Mouse (Mus musculus): ENCODE data around the gene Cyp4f39. TPM values are rescaled to one million over a fixed set of nuclear protein-coding genes. Genes with fewer than 3 reads are reported as not detected.

Cyp4f39 gene
- polyA plus RNA-seq (2014; fragmentation: Nextera tagmentation; extraction: Ambion mirVana), result 0.34 and 0.45 TPM in 2 replicates

- H3K4me1 ChIP-seq (ENCODE audit: control insufficient read depth, insufficient read depth, low read length), result peaks cover 6% of the 10 kb centered on the region; the same call in 1 of the 2 replicates
- H3K9me3 ChIP-seq (ENCODE audit: control insufficient read depth, low read depth, low read length), result no peaks in the 10 kb centered on the region
- no peaks in the 10 kb centered on the region for H3K27me3 ChIP-seq (ENCODE audit: control insufficient read depth, insufficient read depth, low read length)
- H3K27ac ChIP-seq (ENCODE audit: low read length), result no peak within 1 kb of the TSS
- peak within 1 kb of the TSS; percentile 44 for H3K4me2 ChIP-seq (replicated peaks; ENCODE audit: low read depth, low read length)
- H3K9ac ChIP-seq (replicated peaks; ENCODE audit: low read depth, low read length), result no peak within 1 kb of the TSS
- H3K4me3 ChIP-seq (ENCODE audit: low read depth, low read length), result peak within 1 kb of the TSS; percentile 17; the same call in 1 of the 2 replicates
- no peak for ATAC-seq (ENCODE audit: insufficient number of reproducible peaks, insufficient read depth, low FRiP score, low read depth)
- H3K36me3 ChIP-seq (ENCODE audit: control insufficient read depth, insufficient read depth, low read length), result no peaks in the 10 kb centered on the region
- 2% methylated on average over 19 of the region's 19 CpGs for WGBS
Observed at GRCm38 (mm10) chr17:32452482-32452881, at the start of gene Cyp4f39. Gene Cyp4f39 (plus strand): TSS chr17:32452723.

GRCm38 (mm10) chr17:32402779-32403157, 49.8 kb upstream of the Cyp4f39 start:
- Histone ChIP-seq H3K4me1 (ENCODE audit: control insufficient read depth, insufficient read depth, low read length) (no peaks in the 10 kb centered on the region), H3K27me3 (ENCODE audit: control insufficient read depth, insufficient read depth, low read length) (peaks cover 12% of the 10 kb centered on the region), H3K4me3 (ENCODE audit: low read depth, low read length) (no peak overlapping the region), H3K9me3 (ENCODE audit: control insufficient read depth, low read depth, low read length) (no peaks in the 10 kb centered on the region), H3K9ac (replicated peaks; ENCODE audit: low read depth, low read length) (no peak overlapping the region), H3K27ac (ENCODE audit: low read length) (no peak overlapping the region), H3K4me2 (replicated peaks; ENCODE audit: low read depth, low read length) (no peak overlapping the region), H3K36me3 (ENCODE audit: control insufficient read depth, insufficient read depth, low read length) (no peaks in the 10 kb centered on the region)
- 64% methylated on average over 11 of the region's 11 CpGs for WGBS
- no peak for ATAC-seq (ENCODE audit: insufficient number of reproducible peaks, insufficient read depth, low FRiP score, low read depth)

- H3K27ac ChIP-seq (ENCODE audit: low read length), result no peak within 1 kb of the TSS
- H3K9ac ChIP-seq (replicated peaks; ENCODE audit: low read depth, low read length), result no peak within 1 kb of the TSS
- no peaks in the 10 kb centered on the region for H3K36me3 ChIP-seq (ENCODE audit: control insufficient read depth, insufficient read depth, low read length)
- no peaks in the 10 kb centered on the region for H3K4me1 ChIP-seq (ENCODE audit: control insufficient read depth, insufficient read depth, low read length)
- H3K9me3 ChIP-seq (ENCODE audit: control insufficient read depth, low read depth, low read length), result no peaks in the 10 kb centered on the region
- no peak within 1 kb of the TSS for H3K4me3 ChIP-seq (ENCODE audit: low read depth, low read length)
- 75% methylated on average over 8 of the region's 8 CpGs for WGBS
- peaks cover 6% of the 10 kb centered on the region; the same call in 1 of the 2 replicates for H3K27me3 ChIP-seq (ENCODE audit: control insufficient read depth, insufficient read depth, low read length)
- ATAC-seq (ENCODE audit: insufficient number of reproducible peaks, insufficient read depth, low FRiP score, low read depth), result no peak
- no peak within 1 kb of the TSS for H3K4me2 ChIP-seq (replicated peaks; ENCODE audit: low read depth, low read length)
Observed at GRCm38 (mm10) chr17:32403417-32403816, 49.1 kb upstream of the Cyp4f39 start, which contains the start of gene Rasal3. Gene Rasal3 (minus strand): TSS chr17:32403583.

DNA sequence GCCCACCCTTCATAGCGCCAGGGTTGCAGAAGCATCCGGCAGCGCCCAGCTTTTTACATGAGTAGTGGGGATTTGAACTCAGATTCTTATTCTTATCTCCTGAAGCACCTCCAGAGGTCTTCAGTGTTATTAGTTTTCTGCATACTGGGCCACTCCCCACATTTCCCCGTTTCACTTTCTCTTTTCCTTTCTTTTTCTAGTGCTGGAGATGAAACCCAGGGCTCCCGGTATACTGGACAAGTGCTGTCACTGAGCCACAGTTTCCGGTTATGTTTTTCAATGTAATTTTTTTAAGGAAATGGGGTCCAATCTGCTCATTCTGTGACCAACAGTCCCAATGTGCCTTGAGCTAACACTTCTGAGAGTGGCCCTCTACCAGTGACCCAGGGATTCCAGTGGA, 40.6 kb upstream of the Cyp4f39 start:
- no peaks in the 10 kb centered on the region for H3K36me3 ChIP-seq (ENCODE audit: control insufficient read depth, insufficient read depth, low read length)
- H3K9ac ChIP-seq (replicated peaks; ENCODE audit: low read depth, low read length), result no peak overlapping the region
- H3K4me3 ChIP-seq (ENCODE audit: low read depth, low read length), result no peak overlapping the region
- 86% methylated on average over 6 of the region's 6 CpGs for WGBS
- H3K27ac ChIP-seq (ENCODE audit: low read length), result no peak overlapping the region
- peaks cover 9% of the 10 kb centered on the region; the same call in 1 of the 2 replicates for H3K27me3 ChIP-seq (ENCODE audit: control insufficient read depth, insufficient read depth, low read length)
- ATAC-seq (ENCODE audit: insufficient number of reproducible peaks, insufficient read depth, low FRiP score, low read depth), result no peak
- H3K4me2 ChIP-seq (replicated peaks; ENCODE audit: low read depth, low read length), result no peak overlapping the region
- H3K9me3 ChIP-seq (ENCODE audit: control insufficient read depth, low read depth, low read length), result no peaks in the 10 kb centered on the region
- no peaks in the 10 kb centered on the region for H3K4me1 ChIP-seq (ENCODE audit: control insufficient read depth, insufficient read depth, low read length)

DNA sequence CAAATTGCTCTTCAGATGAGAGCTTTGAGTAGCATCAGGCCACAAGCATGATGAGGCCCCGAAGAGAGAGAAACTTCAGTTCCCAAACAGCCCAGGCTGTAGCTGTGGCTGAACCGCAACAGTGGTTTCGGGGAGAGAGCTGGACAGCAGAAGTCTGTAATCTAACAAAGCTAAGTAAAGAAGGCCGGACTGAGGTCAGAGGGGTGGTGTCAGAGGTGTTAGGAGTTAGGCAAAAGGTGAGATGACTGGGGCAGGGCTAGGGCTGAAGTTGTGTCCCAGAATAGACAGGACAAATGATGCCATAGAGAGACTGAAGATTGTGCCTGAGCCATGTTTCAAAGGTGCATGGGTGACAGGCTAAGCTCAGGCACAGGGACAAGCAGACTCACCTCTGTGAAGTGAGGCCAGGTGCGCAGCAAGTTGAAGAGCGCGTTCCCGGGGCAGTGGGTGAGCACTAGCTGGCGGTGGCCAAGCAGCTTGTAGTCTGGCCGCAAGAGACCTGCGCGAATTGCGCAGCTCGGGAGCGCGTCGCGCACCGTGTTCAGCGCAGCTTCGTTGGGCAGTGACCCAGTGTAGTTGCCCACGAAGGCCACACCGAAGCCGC, 37.0 kb upstream of the Cyp4f39 start:
- ATAC-seq (ENCODE audit: insufficient number of reproducible peaks, insufficient read depth, low FRiP score, low read depth), result no peak
- no peak overlapping the region for H3K4me2 ChIP-seq (replicated peaks; ENCODE audit: low read depth, low read length)
- no peak overlapping the region for H3K4me3 ChIP-seq (ENCODE audit: low read depth, low read length)
- 31% methylated on average over 24 of the region's 24 CpGs for WGBS
- no peak overlapping the region for H3K27ac ChIP-seq (ENCODE audit: low read length)
- no peaks in the 10 kb centered on the region for H3K36me3 ChIP-seq (ENCODE audit: control insufficient read depth, insufficient read depth, low read length)
- peaks cover 9% of the 10 kb centered on the region; the same call in 1 of the 2 replicates for H3K27me3 ChIP-seq (ENCODE audit: control insufficient read depth, insufficient read depth, low read length)
- H3K4me1 ChIP-seq (ENCODE audit: control insufficient read depth, insufficient read depth, low read length), result no peaks in the 10 kb centered on the region
- no peaks in the 10 kb centered on the region for H3K9me3 ChIP-seq (ENCODE audit: control insufficient read depth, low read depth, low read length)
- H3K9ac ChIP-seq (replicated peaks; ENCODE audit: low read depth, low read length), result no peak overlapping the region

- Histone ChIP-seq H3K4me3 (ENCODE audit: low read depth, low read length) (no peak overlapping the region), H3K27ac (ENCODE audit: low read length) (no peak overlapping the region), H3K4me1 (ENCODE audit: control insufficient read depth, insufficient read depth, low read length) (no peaks in the 10 kb centered on the region), H3K27me3 (ENCODE audit: control insufficient read depth, insufficient read depth, low read length) (peaks cover 9% of the 10 kb centered on the region; the same call in 1 of the 2 replicates), H3K9ac (replicated peaks; ENCODE audit: low read depth, low read length) (no peak overlapping the region), H3K9me3 (ENCODE audit: control insufficient read depth, low read depth, low read length) (no peaks in the 10 kb centered on the region), H3K4me2 (replicated peaks; ENCODE audit: low read depth, low read length) (no peak overlapping the region), H3K36me3 (ENCODE audit: control insufficient read depth, insufficient read depth, low read length) (no peaks in the 10 kb centered on the region)
- no peak for ATAC-seq (ENCODE audit: insufficient number of reproducible peaks, insufficient read depth, low FRiP score, low read depth)
- WGBS, result 93% methylated on average over 14 of the region's 14 CpGs
Observed at GRCm38 (mm10) chr17:32416771-32417170, 35.8 kb upstream of the Cyp4f39 start.

DNA sequence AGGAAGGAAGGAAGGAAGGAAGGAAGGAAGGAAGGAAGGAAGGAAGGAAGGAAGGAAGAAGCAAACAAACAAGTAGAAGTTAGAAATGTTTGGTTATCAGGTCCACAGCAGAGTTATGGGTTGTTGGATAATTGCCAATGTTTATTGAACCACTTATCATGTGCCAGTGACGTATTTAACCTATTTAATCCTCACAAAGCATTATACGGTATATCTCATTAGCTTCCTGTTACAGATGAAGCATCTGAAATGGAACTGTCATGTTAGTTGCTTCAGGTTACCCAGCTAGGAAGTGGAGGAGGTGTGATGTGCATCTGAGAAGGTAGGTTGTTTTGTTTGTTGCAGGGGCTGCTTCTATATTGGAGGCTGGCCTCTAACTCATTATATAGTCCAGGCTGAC, 32.5 kb upstream of the Cyp4f39 start:
- WGBS, result 42% methylated on average over 2 of the region's 2 CpGs
- ATAC-seq (ENCODE audit: insufficient number of reproducible peaks, insufficient read depth, low FRiP score, low read depth), result no peak
- H3K27me3 ChIP-seq (ENCODE audit: control insufficient read depth, insufficient read depth, low read length), result peaks cover 9% of the 10 kb centered on the region; the same call in 1 of the 2 replicates

DNA sequence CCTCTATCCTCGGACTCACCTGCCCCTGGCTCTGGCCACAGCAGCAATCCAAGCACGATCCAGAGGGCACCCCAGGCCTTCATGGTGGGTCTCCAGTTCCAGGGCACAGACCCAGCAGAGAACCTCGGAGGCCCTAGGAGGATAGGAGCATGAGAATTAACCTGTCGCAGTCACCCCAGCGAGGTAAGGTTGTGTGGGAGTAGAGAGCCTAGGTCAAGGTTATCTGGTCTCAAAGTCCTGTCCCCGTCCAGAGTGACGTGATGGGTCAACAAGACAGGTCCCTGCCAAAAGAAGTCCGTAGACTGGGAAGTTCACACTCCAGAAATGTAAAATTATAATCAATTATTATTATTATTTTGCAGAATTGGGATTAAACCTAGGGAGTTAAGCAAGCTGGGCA, 31.7 kb upstream of the Cyp4f39 start:
- 76% methylated on average over 8 of the region's 8 CpGs for WGBS
- Histone ChIP-seq H3K4me1 (ENCODE audit: control insufficient read depth, insufficient read depth, low read length) (no peaks in the 10 kb centered on the region), H3K27me3 (ENCODE audit: control insufficient read depth, insufficient read depth, low read length) (peaks cover 6% of the 10 kb centered on the region; the same call in 1 of the 2 replicates), H3K27ac (ENCODE audit: low read length) (no peak overlapping the region), H3K4me3 (ENCODE audit: low read depth, low read length) (no peak overlapping the region), H3K9me3 (ENCODE audit: control insufficient read depth, low read depth, low read length) (no peaks in the 10 kb centered on the region), H3K4me2 (replicated peaks; ENCODE audit: low read depth, low read length) (no peak overlapping the region), H3K9ac (replicated peaks; ENCODE audit: low read depth, low read length) (no peak overlapping the region), H3K36me3 (ENCODE audit: control insufficient read depth, insufficient read depth, low read length) (no peaks in the 10 kb centered on the region)
- no peak for ATAC-seq (ENCODE audit: insufficient number of reproducible peaks, insufficient read depth, low FRiP score, low read depth)

More for the DNA sequence above, 32.5 kb upstream of the Cyp4f39 start:
- H3K9ac ChIP-seq (replicated peaks; ENCODE audit: low read depth, low read length), result no peak overlapping the region
- no peak overlapping the region for H3K27ac ChIP-seq (ENCODE audit: low read length)
- no peaks in the 10 kb centered on the region for H3K36me3 ChIP-seq (ENCODE audit: control insufficient read depth, insufficient read depth, low read length)
- no peak overlapping the region for H3K4me2 ChIP-seq (replicated peaks; ENCODE audit: low read depth, low read length)
- no peaks in the 10 kb centered on the region for H3K4me1 ChIP-seq (ENCODE audit: control insufficient read depth, insufficient read depth, low read length)
- H3K9me3 ChIP-seq (ENCODE audit: control insufficient read depth, low read depth, low read length), result no peaks in the 10 kb centered on the region
- no peak overlapping the region for H3K4me3 ChIP-seq (ENCODE audit: low read depth, low read length)

- H3K27me3 ChIP-seq (ENCODE audit: control insufficient read depth, insufficient read depth, low read length), result no peaks in the 10 kb centered on the region
- ATAC-seq (ENCODE audit: insufficient number of reproducible peaks, insufficient read depth, low FRiP score, low read depth), result no peak
- H3K4me2 ChIP-seq (replicated peaks; ENCODE audit: low read depth, low read length), result no peak within 1 kb of the TSS
- no peak within 1 kb of the TSS for H3K27ac ChIP-seq (ENCODE audit: low read length)
- H3K4me1 ChIP-seq (ENCODE audit: control insufficient read depth, insufficient read depth, low read length), result no peaks in the 10 kb centered on the region
- no peaks in the 10 kb centered on the region for H3K36me3 ChIP-seq (ENCODE audit: control insufficient read depth, insufficient read depth, low read length)
- H3K4me3 ChIP-seq (ENCODE audit: low read depth, low read length), result no peak within 1 kb of the TSS
- no peak within 1 kb of the TSS for H3K9ac ChIP-seq (replicated peaks; ENCODE audit: low read depth, low read length)
- 78% methylated on average over 2 of the region's 2 CpGs for WGBS
- H3K9me3 ChIP-seq (ENCODE audit: control insufficient read depth, low read depth, low read length), result no peaks in the 10 kb centered on the region
Observed at GRCm38 (mm10) chr17:32424034-32424433, 28.5 kb upstream of the Cyp4f39 start, which contains the start of gene Pglyrp2. Gene Pglyrp2 (minus strand): TSS chr17:32424167.
